Mouse (Mus musculus) brain, embryonic 14.5 days (tissue): ENCODE data around the gene Rara.
"Not testable (repeated sequence)": the region's sequence is repeated elsewhere in the genome, so short reads cannot be mapped to it uniquely, and the experiment has no call there.

Experiments used
- CTCF ChIP-seq: fragments of 200-500 bp; IDR thresholded peaks from 2 replicates; pipeline ENCODE4 v1.5.1; 2012; ENCODE audit warnings: inconsistent platforms, mild to moderate bottlenecking, moderate library complexity, borderline replicate concordance; ENCODE audit not compliant: insufficient read depth, insufficient read length; ENCODE audit errors: extremely low read depth
- POLR2A ChIP-seq: fragments of 200-500 bp; IDR thresholded peaks from 2 replicates; pipeline ENCODE4 v1.6.1; 2012; ENCODE audit warnings: mild to moderate bottlenecking, inconsistent platforms, borderline replicate concordance; ENCODE audit not compliant: poor library complexity, insufficient read depth, insufficient read length, severe bottlenecking; ENCODE audit errors: extremely low read depth

GRCm38 (mm10) chr11:98988260-98988659 is 60.6 kb downstream of the Rara start:
- TF ChIP-seq POLR2A, CTCF: not testable (repeated sequence)
